Mouse (Mus musculus) heart, postnatal 10 days (tissue): ENCODE results near the gene Pax4. TPM values are rescaled to one million over a fixed set of nuclear protein-coding genes. Genes with fewer than 3 reads are reported as not detected.

Experiments
- DNase-seq, 2 experiments: peaks; one replicate each; pipeline ENCODE4 v3.0.0; 2021
- intact Hi-C: fragments of 180-260 bp; cut with DNase I; formaldehyde crosslinking; loops from one replicate; pipeline ENCODE4 v1.15.1; 2025
- total RNA-seq, 2 experiments: library from RNA; stranded (reverse); gene quantifications; 2 replicates each; pipeline ENCODE4 v1.2.3; 2021

The Pax4 gene
- total RNA-seq, 2 experiments from 2014 or later, result not detected

GRCm38 (mm10) chr6:28410053-28410452, 39.1 kb downstream of the Pax4 start:
- DNase-seq, result peak; percentile 35 to 52
- intact Hi-C loops, result no loop called here

GRCm38 (mm10) chr6:28399791-28400190, 49.4 kb downstream of the Pax4 start:
- DNase-seq, result no peak
- intact Hi-C loops, result loop anchor here (2.0 kb wide), 1 partner anchor 25 kb away; no protein-coding TSS in a partner anchor

- DNase-seq, result no peak
- intact Hi-C loops, result loop anchor here (2.0 kb wide), 1 partner anchor 26 kb away; no protein-coding TSS in a partner anchor
These were observed 50.4 kb downstream of the Pax4 start for GRCm38 (mm10) chr6:28398726-28399125.

GRCm38 (mm10) chr6:28397681-28398203, 51.4 kb downstream of the Pax4 start, which contains the start of gene Zfp800:
Zfp800 (minus strand) TSS chr6:28398005.
- intact Hi-C loops, result loop anchor here (2.0 kb wide), 1 partner anchor 27 kb away; no protein-coding TSS in a partner anchor
- DNase-seq, result peak in 1 of 2 experiments; percentile 17

GRCm38 (mm10) chr6:28396853-28397457, 52.2 kb downstream of the Pax4 start:
- peak in 1 of 2 experiments; percentile 28 for DNase-seq
- intact Hi-C loops, result no loop called here

GRCm38 (mm10) chr6:28396051-28396852, 52.9 kb downstream of the Pax4 start:
- intact Hi-C loops, result no loop called here
- DNase-seq, result no peak

Other genes starting within 250 kb of the Pax4 start
- 10 to 100 TPM; 12.2 TPM for gene Zfp800, start 51.3 kb downstream of the Pax4 start, total RNA-seq
- gene Arf5, start 25.8 kb downstream of the Pax4 start, total RNA-seq, result 100 to 1,000 TPM; 205 TPM
- gene Fscn3, start 21.6 kb downstream of the Pax4 start, total RNA-seq, result not detected
- 10 to 100 TPM; 10.8 to 11.6 TPM for gene Gcc1, start 21.0 kb downstream of the Pax4 start, total RNA-seq
- gene Snd1, start 25.8 kb upstream of the Pax4 start, total RNA-seq, result 100 to 1,000 TPM in 1 of 2 experiments, 10 to 100 TPM in 1; 91.2 to 105 TPM